In the genomic region with DNA sequence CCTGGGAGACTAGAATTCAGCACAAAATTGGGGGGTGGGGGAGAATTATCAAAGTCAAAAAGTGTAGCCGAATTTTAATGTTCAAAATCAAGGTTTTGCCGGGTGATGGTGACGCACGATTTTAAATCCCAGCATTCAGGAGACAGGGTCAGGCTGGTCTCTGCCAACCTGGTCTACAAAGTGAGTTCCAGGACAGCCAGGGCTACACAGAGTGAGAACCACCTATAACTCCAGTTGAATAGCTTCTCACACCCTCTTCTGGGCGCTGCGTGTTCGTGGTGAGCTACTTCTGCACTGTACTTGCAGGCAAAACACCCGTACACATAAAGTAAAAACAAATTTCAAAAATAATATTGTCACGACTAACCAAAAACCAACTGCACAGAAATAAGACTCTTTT, we compare ENCODE assay signal across 1 mouse cellular context.
TF ChIP-seq lines count a peak whose summit lies in the region.

No protein-coding gene starts in this region.

TF ChIP-seq in MEL, 35 proteins besides CTCF, POLR2A, EP300 and RAD21:
- TF ChIP-seq MXI1 (IDR thresholded peaks at IDR 0.05; ENCODE audit: low read depth, low read length) = no peak
- TF ChIP-seq MAX (IDR thresholded peaks at IDR 0.05; ENCODE audit: low read length) = no peak
- no peak for TF ChIP-seq MAZ (IDR thresholded peaks at IDR 0.05; ENCODE audit: low read depth, low read length)
- no peak for TF ChIP-seq TCF12 (IDR thresholded peaks at IDR 0.05; ENCODE audit: low read depth, low read length)
- TF ChIP-seq MAFK (IDR thresholded peaks at IDR 0.05; ENCODE audit: borderline replicate concordance, low read depth, low read length) = no peak
- TF ChIP-seq TAL1 (IDR thresholded peaks at IDR 0.05; ENCODE audit: low read length) = no peak
- no peak for TF ChIP-seq JUND (IDR thresholded peaks at IDR 0.05; ENCODE audit: low read depth, low read length)
- no peak for TF ChIP-seq SMC3 (IDR thresholded peaks at IDR 0.05; ENCODE audit: low read depth, low read length)
- no peak for TF ChIP-seq CHD2 (IDR thresholded peaks at IDR 0.05; ENCODE audit: low read length)
- TF ChIP-seq UBTF (IDR thresholded peaks at IDR 0.05; ENCODE audit: borderline replicate concordance, insufficient read depth, low read depth, low read length) = no peak
- TF ChIP-seq KAT2A (conservative IDR thresholded peaks at IDR 0.05; ENCODE audit: low read depth, low read length) = no peak
- no peak for TF ChIP-seq ZC3H11A (IDR thresholded peaks at IDR 0.05; ENCODE audit: low read depth, low read length)
- TF ChIP-seq NRF1 (IDR thresholded peaks at IDR 0.05; ENCODE audit: insufficient read depth, low read depth, low read length, poor library complexity, severe bottlenecking) = no peak
